Mouse (Mus musculus) ES-E14 (cell line): ENCODE data around the gene Qrsl1. TPM values are rescaled to one million over a fixed set of nuclear protein-coding genes. Genes with fewer than 3 reads are reported as not detected.

ENCODE experiments used
- DNase-seq: peaks from one replicate; pipeline ENCODE4 v3.0.0-alpha.2; 2013; ENCODE audit warnings: low read depth, low spot score
- H3K27ac ChIP-seq: 2 replicates; pipeline ENCODE4 v1.5.1; 2012; ENCODE audit warnings: low read depth, mild to moderate bottlenecking, low read length, moderate library complexity, mixed read lengths; ENCODE audit not compliant: poor library complexity, insufficient read depth, severe bottlenecking
- H3K36me3 ChIP-seq: 2 replicates; pipeline ENCODE4 v1.6.1; 2012; ENCODE audit warnings: mild to moderate bottlenecking, low read length, moderate library complexity, mixed read lengths; ENCODE audit not compliant: control insufficient read depth, poor library complexity, insufficient read depth, severe bottlenecking
- H3K4me1 ChIP-seq, 2 experiments: fragments of 150-350 bp in 1 of 2; sonication (generic) in 1 of 2; 2 replicates each; pipeline ENCODE4 v1.6.1; 2012; ENCODE audit warnings: low read length in 2 of 2, mild to moderate bottlenecking in 1 of 2, mixed read lengths in 1 of 2; ENCODE audit not compliant: control insufficient read depth in 2 of 2, insufficient read depth in 2 of 2, poor library complexity in 1 of 2
- H3K4me3 ChIP-seq, 2 experiments: fragments of 150-350 bp in 1 of 2; sonication (generic) in 1 of 2; 2 replicates each; pipeline ENCODE4 v1.5.1; 2012; ENCODE audit warnings: low read length in 2 of 2, low read depth in 1 of 2, mild to moderate bottlenecking in 1 of 2, mixed read lengths in 1 of 2; ENCODE audit not compliant: insufficient read depth in 1 of 2, poor library complexity in 1 of 2, severe bottlenecking in 1 of 2
- H3K9ac ChIP-seq: 2 replicates; pipeline ENCODE4 v1.6.1; 2012; ENCODE audit warnings: low read depth, mild to moderate bottlenecking, low read length, mixed read lengths; ENCODE audit not compliant: poor library complexity, insufficient read depth, severe bottlenecking
- H3K9me3 ChIP-seq: fragments of 150-350 bp; sonication (generic); 2 replicates; pipeline ENCODE4 v1.6.1; 2012; ENCODE audit warnings: low read depth, mild to moderate bottlenecking, low read length; ENCODE audit not compliant: control insufficient read depth, insufficient read depth
- CHD2 ChIP-seq: IDR thresholded peaks from 2 replicates; pipeline ENCODE4 v1.6.1; 2014; ENCODE audit warnings: mild to moderate bottlenecking, low read depth, low read length, inconsistent platforms
- HCFC1 ChIP-seq: IDR thresholded peaks from 2 replicates; pipeline ENCODE4 v1.6.1; 2012; ENCODE audit warnings: low read length, inconsistent platforms, borderline replicate concordance; ENCODE audit not compliant: insufficient read depth
- MAFK ChIP-seq: IDR thresholded peaks from 2 replicates; pipeline ENCODE4 v1.6.1; 2014; ENCODE audit warnings: mild to moderate bottlenecking, low read depth, low read length, inconsistent platforms; ENCODE audit not compliant: insufficient read depth
- ZC3H11A ChIP-seq: IDR thresholded peaks from 2 replicates; pipeline ENCODE4 v1.6.1; 2012; ENCODE audit warnings: low read depth, mild to moderate bottlenecking, inconsistent platforms, low read length, borderline replicate concordance
- ZNF384 ChIP-seq: IDR thresholded peaks from 2 replicates; pipeline ENCODE4 v1.6.1; 2012; ENCODE audit warnings: low read depth, low read length, inconsistent platforms
- in situ Hi-C, 2 experiments: fragments of 600-800 bp; cut with MboI; formaldehyde crosslinking; loops; one replicate each; pipeline ENCODE4 v1.15.1; 2025; ENCODE audit warnings: low sequenced_read_pairs in 2 of 2, inconsistent platforms in 1 of 2; ENCODE audit not compliant: unreplicated experiment in 2 of 2
- total RNA-seq: library from RNA; depleted of rRNA; stranded (reverse); fragments of 300-350 nt; gene quantifications from 2 replicates; pipeline ENCODE4 v1.2.3, GENCODE M21; 2012

Qrsl1 gene
- total RNA-seq, 1 experiment: 24.8 TPM

DNA sequence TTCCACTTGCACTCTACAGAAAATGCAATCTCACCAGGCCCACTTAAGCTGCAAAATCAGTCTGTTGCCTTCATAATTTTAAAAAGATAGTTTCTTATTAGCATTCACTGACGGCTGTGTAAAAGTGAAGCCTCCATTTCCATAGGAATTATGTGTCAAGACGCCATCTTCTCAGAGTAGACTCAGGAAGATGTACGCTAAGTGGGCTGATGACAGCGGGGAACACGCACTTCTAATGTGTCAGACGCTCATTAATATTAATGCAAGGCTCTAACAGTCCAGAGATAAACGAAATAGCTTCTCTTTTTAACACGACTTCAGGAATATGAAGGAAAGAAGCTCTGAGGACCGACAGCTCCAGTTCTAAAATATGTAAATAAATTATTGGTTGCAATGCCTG, 13.9 kb downstream of the Qrsl1 start:
- no peak overlapping the region for H3K4me3 ChIP-seq
- peaks cover 0 to 6% of the 10 kb centered on the region in 2 experiments; a peak in 2 of 4 replicates for H3K4me1 ChIP-seq
- in situ Hi-C loops: no loop called here
- DNase-seq: no peak
- no peaks in the 10 kb centered on the region for H3K9me3 ChIP-seq
- H3K27ac ChIP-seq: no peak overlapping the region
- no peak overlapping the region for H3K9ac ChIP-seq
- TF ChIP-seq CHD2 (no peak), ZC3H11A (no peak), MAFK (no peak), ZNF384 (no peak), HCFC1 (no peak)
- H3K36me3 ChIP-seq: peaks cover 12% of the 10 kb centered on the region

DNA sequence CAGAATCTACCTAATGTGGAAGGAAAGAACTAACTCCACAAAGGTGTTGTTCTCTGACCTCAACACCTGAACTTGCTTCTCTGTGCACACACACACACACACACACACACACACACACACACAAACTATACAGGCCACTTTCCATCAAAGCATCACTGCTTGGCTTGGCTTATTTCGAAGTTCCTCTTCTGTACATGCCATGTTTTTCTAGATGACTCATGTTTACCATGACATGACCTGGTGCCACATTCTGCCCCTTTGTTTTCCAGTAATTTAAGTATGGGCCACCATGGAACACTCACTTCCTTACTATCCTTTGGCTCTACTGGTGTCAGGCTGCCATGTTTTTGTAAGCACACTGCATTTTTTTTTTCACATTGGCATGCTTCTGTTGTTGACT, 30.1 kb downstream of the Qrsl1 start:
- in situ Hi-C loops: no loop called here
- H3K9ac ChIP-seq: no peak overlapping the region

DNA sequence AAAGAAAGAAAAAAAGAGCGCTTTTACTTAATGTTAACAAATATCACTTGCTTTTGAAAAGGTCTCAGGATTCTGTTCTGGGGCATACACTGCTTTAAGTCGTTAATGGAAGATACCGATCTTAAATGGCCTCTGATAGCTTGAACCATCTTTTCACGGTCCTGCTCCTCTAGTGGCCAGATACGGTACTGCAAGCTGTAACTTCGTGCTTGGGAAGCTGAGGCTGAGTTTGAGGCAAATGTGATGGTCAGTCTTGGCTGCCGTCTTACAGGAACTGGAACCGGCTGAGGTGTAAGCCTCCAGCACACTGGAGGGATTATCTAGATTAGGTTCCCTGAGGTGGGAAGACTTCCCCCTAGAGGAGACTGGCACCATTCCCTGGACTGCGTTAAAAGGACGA, 30.8 kb downstream of the Qrsl1 start:
- Histone ChIP-seq H3K4me3 (no peak overlapping the region), H3K9me3 (peaks cover 1% of the 10 kb centered on the region; the same call in 1 of the 2 replicates), H3K4me1 (no peaks in the 10 kb centered on the region), H3K27ac (no peak overlapping the region), H3K36me3 (peaks cover 3% of the 10 kb centered on the region; the same call in 1 of the 2 replicates), H3K9ac (no peak overlapping the region)
- peak; percentile 60 for DNase-seq
- TF ChIP-seq ZC3H11A (no peak), HCFC1 (no peak), ZNF384 (no peak), MAFK (no peak), CHD2 (no peak)
- in situ Hi-C loops: no loop called here

More for the DNA sequence above, 30.1 kb downstream of the Qrsl1 start:
- peaks cover 1% of the 10 kb centered on the region; the same call in 1 of the 2 replicates for H3K9me3 ChIP-seq
- no peak overlapping the region for H3K4me3 ChIP-seq
- DNase-seq: no peak
- TF ChIP-seq ZNF384 (no peak), HCFC1 (no peak), ZC3H11A (no peak), CHD2 (no peak), MAFK (no peak)
- no peaks in the 10 kb centered on the region for H3K4me1 ChIP-seq
- H3K27ac ChIP-seq: no peak overlapping the region
- peaks cover 6% of the 10 kb centered on the region for H3K36me3 ChIP-seq

DNA sequence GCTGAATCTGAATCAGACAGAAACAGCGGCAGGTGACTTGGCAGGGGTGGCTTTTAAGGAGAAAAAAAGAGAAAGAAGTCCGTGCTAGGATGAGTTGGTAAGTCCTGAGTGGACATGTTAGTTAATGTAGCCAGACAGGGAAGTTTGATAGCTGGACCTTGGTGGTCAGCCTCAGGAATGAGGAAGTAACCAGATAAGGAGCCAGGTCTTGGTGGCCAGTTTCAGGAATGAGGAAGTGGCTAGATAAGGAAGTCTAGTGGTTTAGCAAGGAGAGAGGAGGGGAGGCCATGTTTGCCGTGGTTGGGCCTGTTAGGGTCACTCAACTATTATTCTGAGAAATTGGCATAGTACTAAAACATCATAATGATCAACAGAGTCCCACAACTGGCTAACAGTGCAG, 45.2 kb downstream of the Qrsl1 start:
- Histone ChIP-seq H3K4me1 (no peaks in the 10 kb centered on the region), H3K9me3 (no peaks in the 10 kb centered on the region; the same call in 1 of the 2 replicates), H3K4me3 (no peak overlapping the region), H3K36me3 (no peaks in the 10 kb centered on the region), H3K27ac (no peak overlapping the region), H3K9ac (no peak overlapping the region)
- in situ Hi-C loops: no loop called here
- no peak for TF ChIP-seq ZNF384
- TF ChIP-seq ZC3H11A: no peak
- no peak for DNase-seq

DNA sequence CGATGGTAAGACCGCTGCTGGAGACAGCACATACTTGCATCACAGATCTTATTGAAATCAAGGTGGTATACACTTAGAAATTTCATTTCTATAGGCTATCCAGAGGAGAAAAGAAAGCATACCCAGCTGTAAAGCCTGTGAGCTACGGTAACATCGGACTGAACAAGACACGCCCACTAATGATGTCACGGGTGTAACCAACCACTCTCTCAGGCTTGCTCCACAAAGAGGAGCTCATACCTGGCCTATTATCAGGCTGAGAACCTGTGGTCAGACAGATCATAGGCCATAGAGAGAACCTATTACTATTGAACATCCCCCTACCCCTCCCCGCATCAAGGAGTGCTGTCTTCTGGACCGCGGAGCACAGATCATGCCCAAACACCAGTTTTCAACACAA, 45.6 kb downstream of the Qrsl1 start:
- TF ChIP-seq CHD2 (no peak), ZC3H11A (no peak), ZNF384 (no peak), MAFK (no peak), HCFC1 (no peak)
- H3K36me3 ChIP-seq: no peaks in the 10 kb centered on the region
- H3K9ac ChIP-seq: no peak overlapping the region
- H3K9me3 ChIP-seq: no peaks in the 10 kb centered on the region; the same call in 1 of the 2 replicates
- no peaks in the 10 kb centered on the region for H3K4me1 ChIP-seq
- DNase-seq: no peak
- in situ Hi-C loops: no loop called here
- H3K4me3 ChIP-seq: no peak overlapping the region
- H3K27ac ChIP-seq: no peak overlapping the region
